Comparison of ENCODE assay signal across 8 mouse cellular contexts in the genomic region with DNA sequence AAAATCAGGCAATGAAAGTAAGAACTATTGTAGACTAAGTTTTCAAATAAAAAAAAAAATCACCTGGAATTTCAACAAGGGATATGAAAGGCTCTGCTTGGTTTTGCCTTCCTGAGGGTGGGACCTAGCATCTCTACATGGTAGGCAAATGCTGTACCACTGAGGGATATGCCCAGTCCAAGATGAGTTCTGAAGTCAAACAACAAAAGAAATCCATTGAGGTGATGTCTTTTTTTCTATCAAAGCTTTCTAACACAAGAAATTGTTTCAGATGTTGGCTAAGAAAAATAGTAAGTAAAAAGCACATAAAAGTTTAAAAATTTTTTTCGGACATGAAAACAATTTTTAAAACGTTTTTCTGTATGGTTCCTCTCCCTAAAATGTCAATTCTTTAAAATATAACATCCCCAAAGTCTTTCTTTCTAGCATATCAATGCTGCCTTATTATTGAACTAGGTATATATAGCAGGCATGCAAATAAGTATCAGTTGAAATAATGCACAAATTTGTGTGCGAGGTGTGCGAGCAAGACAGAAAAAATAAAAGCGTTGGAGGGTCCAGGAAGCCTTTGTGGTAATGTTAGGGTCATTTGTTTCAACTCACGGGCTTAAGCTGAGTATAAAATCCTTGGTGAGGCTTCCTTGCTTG. TPM values are rescaled to one million over a fixed set of nuclear protein-coding genes. Genes with fewer than 3 reads are reported as not detected.
DNase-seq lines count a peak whose midpoint lies in the region; ATAC-seq and TF ChIP-seq lines count a peak whose summit lies in the region.

No protein-coding gene starts in this region.

- H3K27me3 ChIP-seq in lung, embryonic 15.5 days, result no peaks in the 10 kb centered on the region
- H3K27me3 ChIP-seq in limb, embryonic 13.5 days, result no peaks in the 10 kb centered on the region

- no peak for DNase-seq in lung, postnatal 14 days
- no peak for DNase-seq in thymus, postnatal 36 days
- DNase-seq in yolk sac, embryonic 10.5 days (ENCODE audit: low spot score), result no peak
- no peak for DNase-seq in right cerebral cortex, postnatal 4 days

- H3K27ac ChIP-seq in lung, embryonic 15.5 days, result no peak overlapping the region
- H3K27ac ChIP-seq in limb, embryonic 13.5 days, result no peak overlapping the region
- peak overlapping the region; percentile 71 for H3K27ac ChIP-seq in olfactory bulb, adult 2 months (ENCODE audit: insufficient read depth, low read depth, low read length)

- H3K4me1 ChIP-seq in lung, embryonic 15.5 days, result peaks cover 3% of the 10 kb centered on the region; the same call in 1 of the 2 replicates
- no peaks in the 10 kb centered on the region for H3K4me1 ChIP-seq in limb, embryonic 13.5 days
- no peaks in the 10 kb centered on the region; the same call in 1 of the 2 replicates for H3K4me1 ChIP-seq in olfactory bulb, adult 2 months (ENCODE audit: control insufficient read depth, insufficient read depth, low read length)

- no peaks in the 10 kb centered on the region for H3K36me3 ChIP-seq in lung, embryonic 15.5 days
- H3K36me3 ChIP-seq in limb, embryonic 13.5 days, result no peaks in the 10 kb centered on the region; the same call in 1 of the 2 replicates

- H3K4me3 ChIP-seq in lung, embryonic 15.5 days, result peak overlapping the region; percentile 82
- H3K4me3 ChIP-seq in limb, embryonic 13.5 days, result peak overlapping the region; percentile 80
- peak overlapping the region; percentile 46 for H3K4me3 ChIP-seq in olfactory bulb, adult 2 months (ENCODE audit: insufficient read depth, low read depth, low read length)

- H3K9me3 ChIP-seq in lung, embryonic 15.5 days, result no peaks in the 10 kb centered on the region
- H3K9me3 ChIP-seq in limb, embryonic 13.5 days, result no peaks in the 10 kb centered on the region

- WGBS in lung, embryonic 15.5 days, result 19% methylated on average over 6 of the region's 6 CpGs
- WGBS in limb, embryonic 13.5 days, result 24% methylated on average over 6 of the region's 6 CpGs
- WGBS in olfactory bulb, adult 2 months, result 19% methylated on average over 6 of the region's 6 CpGs

- H3K9ac ChIP-seq in lung, embryonic 15.5 days, result no peak overlapping the region
- H3K9ac ChIP-seq in limb, embryonic 13.5 days, result peak overlapping the region; percentile 55

- TF ChIP-seq CTCF in olfactory bulb, adult 2 months (IDR thresholded peaks at IDR 0.05; ENCODE audit: insufficient read depth, low read depth, low read length), result no peak

- no peak for ATAC-seq in lung, embryonic 15.5 days (ENCODE audit: borderline replicate concordance, extremely low read depth, low FRiP score, low TSS enrichment)
- peak; percentile 23; the same call in 1 of the 2 replicates for ATAC-seq in erythroid progenitor cell, adult 5-6 weeks (replicated peaks; ENCODE audit: low FRiP score, poor library complexity, severe bottlenecking)
- no peak for ATAC-seq in limb, embryonic 13.5 days (ENCODE audit: low FRiP score, low read depth)

- TF ChIP-seq POLR2A in olfactory bulb, adult 2 months (IDR thresholded peaks at IDR 0.05; ENCODE audit: insufficient read depth, low read depth, low read length), result no peak

- H3K4me2 ChIP-seq in lung, embryonic 15.5 days, result peak overlapping the region; percentile 61
- peak overlapping the region; percentile 62 for H3K4me2 ChIP-seq in limb, embryonic 13.5 days (replicated peaks)

RNA-seq across cellular contexts. Expression of a gene that starts 0.6 kb away (rescaled TPM):
- 22.8 and 24.2 TPM in 2 replicates for polyA plus RNA-seq in lung, embryonic 15.5 days (2015; fragmentation: Nextera tagmentation; extraction: Ambion mirVana)
- total RNA-seq in erythroid progenitor cell, adult 5-6 weeks (2015; ENCODE audit: low replicate concordance), result 2.1 TPM in 1 of 2 replicates, not detected in the other
- total RNA-seq in erythroid progenitor cell, adult 5-6 weeks (2017; ENCODE audit: low replicate concordance), result 1.4 and 2.4 TPM in 2 replicates
- 22.2 TPM in 2 replicates for polyA plus RNA-seq in limb, embryonic 13.5 days (2015; fragmentation: Nextera tagmentation; extraction: Ambion mirVana)
- polyA plus RNA-seq in olfactory bulb, adult 2 months (2012; ENCODE audit: insufficient read depth, insufficient read length, low replicate concordance, missing spikeins), result not detected in 2 replicates

Comparison
In these comparisons a context has a peak if more than half of its experiments do, and no peak if none do; other contexts are left out.
1. RNA of a gene that starts 0.6 kb away (polyA plus RNA-seq): 22.8 to 24.2 TPM in lung, embryonic 15.5 days and 22.2 TPM in limb, embryonic 13.5 days; not detected in olfactory bulb, adult 2 months; every median in the first group is over 10 times any median in the second.
2. Peak in every context shown above with its lines, with median percentiles within 50 percentile points of each other: H3K4me3 ChIP-seq.